Mouse (Mus musculus) olfactory bulb, adult 2 months (tissue): ENCODE results near the gene Dock2.

Experiments used
- CTCF ChIP-seq: fragments of 200-500 bp; IDR thresholded peaks from 2 replicates; pipeline ENCODE4 v1.5.1; 2012; ENCODE audit warnings: low read depth, mild to moderate bottlenecking, low read length, moderate library complexity; ENCODE audit not compliant: insufficient read depth
- POLR2A ChIP-seq: fragments of 200-500 bp; IDR thresholded peaks from 2 replicates; pipeline ENCODE4 v1.6.1; 2012; ENCODE audit warnings: mild to moderate bottlenecking, low read depth, low read length, moderate library complexity; ENCODE audit not compliant: insufficient read depth

DNA sequence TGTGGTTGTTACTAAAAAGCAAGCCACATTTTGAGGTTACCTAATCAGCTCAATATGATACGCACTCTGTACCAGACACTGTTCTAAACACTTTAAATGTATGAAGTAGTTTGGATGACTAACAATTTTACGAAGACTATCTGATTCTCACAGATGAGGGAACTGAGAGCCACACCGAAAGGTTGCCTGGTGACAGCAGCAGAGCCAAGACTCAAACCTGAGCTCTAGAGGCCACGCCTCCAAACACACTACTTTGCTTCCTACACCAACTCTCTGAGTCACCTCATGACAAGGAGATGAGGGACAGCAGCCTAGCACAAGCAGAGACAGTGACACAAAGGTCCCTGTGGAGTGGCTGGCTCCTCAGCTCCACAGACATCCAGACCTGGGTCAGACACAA lies 411.5 kb downstream of the Dock2 start:
- TF ChIP-seq CTCF (no peak), POLR2A (no peak)
